Mouse (Mus musculus) CH12.LX (cell line): ENCODE results near the gene Rundc3a.
"Not testable (repeated sequence)": the region's sequence is repeated elsewhere in the genome, so short reads cannot be mapped to it uniquely, and the experiment has no call there.

Experiments
- CHD1 ChIP-seq: IDR thresholded peaks from 2 replicates; pipeline ENCODE4 v1.6.1; 2012; ENCODE audit warnings: low read depth, low read length, improper control_type of control experiment, inconsistent platforms
- CTCF ChIP-seq, 2 experiments: IDR thresholded peaks in 1 of 2; conservative IDR thresholded peaks in 1 of 2; 2 replicates each; pipeline ENCODE4 v1.5.1; 2011 to 2012; ENCODE audit warnings: low read depth in 2 of 2, low read length in 2 of 2, improper control_type of control experiment in 1 of 2, inconsistent platforms in 1 of 2, mild to moderate bottlenecking in 1 of 2, moderate library complexity in 1 of 2
- E2F4 ChIP-seq: IDR thresholded peaks from 2 replicates; pipeline ENCODE4 v1.6.1; 2011; ENCODE audit warnings: low read depth, low read length, improper control_type of control experiment; ENCODE audit not compliant: insufficient replicate concordance
- EP300 ChIP-seq: IDR thresholded peaks from 2 replicates; pipeline ENCODE4 v1.6.1; 2011; ENCODE audit warnings: low read length, improper control_type of control experiment
- JUN ChIP-seq: IDR thresholded peaks from 2 replicates; pipeline ENCODE4 v1.6.1; 2011; ENCODE audit warnings: low read depth, mild to moderate bottlenecking, low read length, improper control_type of control experiment, moderate library complexity; ENCODE audit not compliant: insufficient read depth
- MAX ChIP-seq: IDR thresholded peaks from 2 replicates; pipeline ENCODE4 v1.6.1; 2011; ENCODE audit warnings: low read length, improper control_type of control experiment
- MEF2A ChIP-seq: IDR thresholded peaks from 2 replicates; pipeline ENCODE4 v1.6.1; 2014; ENCODE audit warnings: low read depth, mild to moderate bottlenecking, inconsistent platforms, low read length, improper control_type of control experiment, borderline replicate concordance
- MXI1 ChIP-seq: IDR thresholded peaks from 2 replicates; pipeline ENCODE4 v1.6.1; 2011; ENCODE audit warnings: mild to moderate bottlenecking, low read depth, low read length, improper control_type of control experiment
- NELFE ChIP-seq: IDR thresholded peaks from 2 replicates; pipeline ENCODE4 v1.6.1; 2011; ENCODE audit warnings: low read depth, low read length, improper control_type of control experiment
- NRF1 ChIP-seq: IDR thresholded peaks from 2 replicates; pipeline ENCODE4 v1.6.1; 2014; ENCODE audit warnings: low read depth, mild to moderate bottlenecking, inconsistent platforms, low read length, improper control_type of control experiment, moderate library complexity
- POLR2A ChIP-seq: IDR thresholded peaks from 2 replicates; pipeline ENCODE4 v1.6.1; 2011; ENCODE audit warnings: low read depth, mild to moderate bottlenecking, improper control_type of control experiment, low read length
- USF2 ChIP-seq: conservative IDR thresholded peaks from 2 replicates; pipeline ENCODE4 v1.6.1; 2011; ENCODE audit warnings: low read depth, low read length, improper control_type of control experiment

DNA sequence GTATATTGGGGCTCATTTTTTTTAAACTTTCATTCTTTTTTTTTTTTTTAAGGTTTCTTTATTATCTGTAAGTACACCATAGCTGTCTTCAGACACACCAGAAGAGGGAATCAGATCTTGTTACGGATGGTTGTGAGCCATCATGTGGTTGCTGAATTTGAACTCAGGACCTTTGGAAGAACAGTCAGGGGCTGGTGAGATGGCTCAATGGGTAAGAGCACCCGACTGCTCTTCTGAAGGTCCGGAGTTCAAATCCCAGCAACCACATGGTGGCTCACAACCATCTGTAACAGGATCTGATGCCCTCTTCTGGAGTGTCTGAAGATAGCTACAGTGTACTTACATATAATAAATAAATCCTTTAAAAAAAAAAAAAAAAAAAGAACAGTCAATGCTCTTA lies 17.1 kb downstream of the Rundc3a start:
- TF ChIP-seq POLR2A; MEF2A; CTCF (conservative IDR thresholded peaks at IDR 0.05 in 1 of 2, IDR thresholded peaks at IDR 0.05 in 1 of 2; ENCODE audit: low read depth in 2 of 2, low read length in 2 of 2); CHD1; MXI1; E2F4; NRF1; EP300; NELFE; MAX; USF2; JUN: not testable (repeated sequence)
